Mouse (Mus musculus): Measurements from ENCODE around the gene Fbl.
"Not testable (repeated sequence)": the region's sequence is repeated elsewhere in the genome, so short reads cannot be mapped to it uniquely, and the experiment has no call there.

Fbl gene

DNA sequence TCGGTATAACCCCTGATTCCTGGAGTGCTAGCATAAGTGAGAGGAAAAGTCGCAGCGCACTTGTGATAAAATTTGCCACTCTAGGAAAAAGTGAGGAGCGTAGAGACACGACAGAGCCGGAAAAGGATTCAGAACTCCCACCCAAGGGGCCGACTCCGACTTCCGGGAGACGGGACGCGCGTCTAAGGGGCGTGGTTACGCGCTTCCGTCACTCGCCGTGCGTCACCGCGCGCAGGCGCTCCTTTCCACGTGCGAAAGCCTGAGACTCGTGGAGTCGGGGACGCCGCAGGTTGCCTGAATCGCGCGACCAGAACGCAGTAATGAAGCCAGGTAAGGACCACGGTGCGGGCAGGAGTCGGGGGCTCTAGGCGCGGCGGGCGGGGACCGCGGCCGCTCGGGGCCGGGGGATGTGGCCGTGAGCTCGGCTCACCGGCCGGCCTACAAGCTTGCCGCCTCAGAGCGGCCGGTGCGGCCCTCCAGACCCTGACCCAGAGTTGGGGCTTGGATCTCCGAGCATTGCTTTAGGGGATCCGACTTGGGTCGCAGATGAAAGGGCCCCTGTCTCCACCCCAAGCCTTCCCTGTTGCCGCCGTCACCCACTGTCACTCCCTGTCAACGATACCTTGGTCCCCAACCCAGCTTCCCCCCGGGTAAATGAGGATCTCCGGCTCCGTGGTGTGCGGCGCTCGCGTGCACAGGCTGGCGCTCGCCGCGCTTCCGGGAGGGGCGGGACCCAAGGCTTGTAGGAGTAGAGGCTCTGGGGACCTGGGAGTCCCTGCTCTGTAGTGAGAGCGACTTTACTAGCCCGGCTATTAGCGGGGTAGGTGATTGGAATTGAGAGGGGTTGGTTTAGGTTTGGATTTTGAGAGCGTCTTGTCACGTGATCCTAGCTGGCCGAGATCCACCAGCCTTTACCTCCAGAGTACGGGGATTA is at the start of gene Fbl:
Gene Fbl (plus strand): TSS at position 222 of the 934 bp plus-strand sequence.
- DNase-seq (ENCODE audit: low spot score), result peak; percentile 84

DNA sequence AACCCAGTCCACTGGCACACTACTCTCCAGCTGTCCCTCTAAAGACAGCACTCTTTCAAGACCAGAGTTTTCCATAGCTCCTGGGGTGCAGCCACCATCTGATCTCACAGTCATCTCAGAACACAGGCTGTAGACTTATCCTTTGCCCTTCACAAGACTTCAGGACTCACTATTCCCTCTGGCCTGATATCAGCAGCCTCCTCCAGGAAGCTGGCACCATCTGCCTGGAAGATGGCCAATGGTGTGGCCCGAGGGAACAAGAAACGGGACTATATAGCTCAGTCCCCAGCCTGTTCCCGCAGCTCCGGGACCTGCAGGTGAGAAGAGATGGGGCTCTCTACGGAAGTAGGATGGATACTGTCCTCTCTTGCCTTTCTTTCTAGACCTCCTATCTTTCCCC is 40.3 kb upstream of the Fbl start, which contains the start of gene 9530053A07Rik:
Gene 9530053A07Rik (plus strand): TSS at position 301 of the 400 bp plus-strand sequence.
- DNase-seq (ENCODE audit: low spot score), result no peak

DNA sequence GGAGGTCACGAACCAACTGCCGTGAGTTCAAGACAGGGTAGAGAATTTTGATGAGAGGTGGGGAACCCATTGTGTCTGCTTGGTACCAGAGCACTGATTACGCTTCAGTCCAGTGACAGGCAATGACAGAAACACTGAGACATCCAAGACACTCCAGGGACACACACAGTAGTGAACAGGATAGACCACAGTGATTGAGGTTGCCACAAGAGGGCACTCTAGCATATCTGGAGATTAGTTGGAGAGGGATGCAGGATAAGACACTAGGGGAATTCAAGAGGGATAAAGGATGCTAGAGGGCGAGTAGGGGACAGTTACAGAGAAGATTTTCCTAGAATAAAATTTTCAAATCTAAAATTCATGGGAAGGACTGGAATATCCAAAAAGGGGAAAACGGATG is 31.9 kb upstream of the Fbl start:
- no peak for DNase-seq (ENCODE audit: low spot score)

DNA sequence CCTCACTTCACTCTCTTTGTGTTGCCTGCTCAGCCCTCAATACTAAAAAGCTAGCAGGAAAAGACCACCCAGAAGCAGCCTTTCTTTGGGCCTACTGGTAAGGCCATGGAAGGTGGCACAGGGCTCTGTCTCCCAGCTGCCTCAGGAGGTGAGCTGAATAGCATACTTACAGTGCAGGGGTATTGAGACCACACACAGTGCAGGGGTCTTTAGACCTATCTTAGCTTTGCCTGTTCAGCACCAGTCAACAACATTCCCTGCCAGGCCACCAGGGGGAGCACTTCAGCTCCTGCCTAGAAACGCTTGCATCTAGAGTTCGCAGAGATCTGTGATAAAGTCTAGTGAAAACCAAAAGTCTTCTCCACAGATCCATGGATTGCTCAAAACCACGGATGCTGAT is 21.2 kb upstream of the Fbl start:
- DNase-seq (ENCODE audit: low spot score), result no peak

DNA sequence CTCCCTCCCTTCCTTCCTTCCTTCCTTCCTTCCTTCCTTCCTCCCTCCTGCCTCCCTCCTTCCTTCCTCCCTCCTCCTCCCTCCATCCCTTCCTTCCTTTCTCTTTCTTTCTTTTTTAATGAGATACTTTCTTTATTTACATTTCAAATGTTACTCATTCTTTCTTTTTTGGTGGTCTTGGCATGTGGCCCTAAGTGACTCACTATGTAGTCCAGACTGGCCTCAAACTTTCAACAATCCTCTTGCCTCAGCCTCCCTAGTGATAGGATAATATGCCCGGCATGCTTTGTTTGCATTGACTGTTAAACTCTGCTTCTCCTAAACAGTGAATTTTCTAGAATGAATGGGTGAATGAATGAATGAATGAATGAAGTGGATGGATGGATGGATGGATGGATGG is 19.7 kb upstream of the Fbl start:
- no peak for DNase-seq (ENCODE audit: low spot score)

DNA sequence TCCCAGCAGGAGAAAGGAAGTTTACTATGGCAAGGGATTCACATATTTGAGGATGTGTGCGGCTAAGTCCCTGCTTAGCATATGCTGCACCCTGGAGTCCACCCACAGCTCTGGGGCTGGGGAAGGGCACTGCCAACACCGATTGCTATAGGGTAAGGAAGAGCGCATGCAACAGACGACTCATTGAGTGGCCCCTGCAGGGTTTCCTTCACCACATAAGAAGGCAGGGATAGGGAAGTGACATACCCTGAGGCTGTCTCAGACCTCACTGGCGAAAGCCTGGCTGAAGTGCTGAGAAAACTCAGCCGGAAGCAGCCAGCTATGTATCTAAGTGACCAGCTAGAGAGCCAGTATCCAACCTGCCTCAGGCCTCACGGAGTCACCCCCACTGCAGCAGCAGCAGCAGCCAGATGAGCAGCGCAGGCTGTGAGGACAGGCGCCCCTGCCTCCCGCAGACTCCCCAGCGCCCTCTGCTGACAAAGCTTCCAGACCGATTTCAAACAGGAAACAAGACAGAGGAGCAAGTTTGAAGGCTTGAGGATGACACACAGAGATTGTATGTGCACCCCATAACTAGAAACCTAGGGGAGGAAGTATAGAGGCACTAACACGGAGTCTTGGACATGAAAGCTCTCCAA is 17.8 kb upstream of the Fbl start:
- no peak for DNase-seq (ENCODE audit: low spot score)

DNA sequence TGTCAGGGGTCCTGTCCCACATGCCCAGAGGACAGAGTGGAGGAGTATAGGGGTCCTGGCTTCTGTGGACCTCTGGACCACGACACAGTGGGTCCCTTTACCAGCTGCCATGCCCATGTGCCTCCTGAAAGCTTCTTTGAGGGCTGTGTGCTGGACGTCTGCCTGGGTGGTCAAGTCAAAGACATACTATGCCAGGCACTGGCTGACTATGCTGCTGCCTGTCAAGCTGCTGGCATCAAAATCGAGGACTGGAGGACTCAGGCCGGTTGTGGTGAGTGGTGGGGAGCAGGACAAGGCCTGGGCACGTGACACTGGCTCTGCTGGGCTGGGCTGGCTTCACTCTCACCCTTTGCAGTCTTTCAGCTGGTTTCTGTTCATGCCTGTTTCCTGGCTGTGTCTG is 15.9 kb upstream of the Fbl start:
- not testable (repeated sequence) for DNase-seq (ENCODE audit: low spot score)

DNA sequence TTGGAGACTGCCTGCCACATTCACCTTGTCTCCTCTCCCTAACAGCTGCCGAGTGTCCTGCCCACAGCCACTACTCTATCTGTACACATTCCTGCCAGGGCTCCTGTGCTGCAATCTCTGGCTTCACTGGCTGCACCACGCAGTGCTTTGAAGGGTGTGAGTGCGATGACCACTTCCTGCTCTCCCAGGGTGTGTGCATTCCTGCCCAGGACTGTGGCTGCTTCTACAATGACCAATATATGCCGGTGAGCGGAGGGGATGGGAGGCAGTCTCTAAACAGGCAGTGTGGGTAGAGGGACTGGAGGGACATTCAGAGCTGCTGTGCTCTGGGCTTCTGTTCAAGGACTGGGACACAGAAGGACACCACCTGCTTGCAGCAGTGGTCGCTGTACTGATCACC is 10.2 kb upstream of the Fbl start:
- DNase-seq (ENCODE audit: low spot score), result no peak

DNA sequence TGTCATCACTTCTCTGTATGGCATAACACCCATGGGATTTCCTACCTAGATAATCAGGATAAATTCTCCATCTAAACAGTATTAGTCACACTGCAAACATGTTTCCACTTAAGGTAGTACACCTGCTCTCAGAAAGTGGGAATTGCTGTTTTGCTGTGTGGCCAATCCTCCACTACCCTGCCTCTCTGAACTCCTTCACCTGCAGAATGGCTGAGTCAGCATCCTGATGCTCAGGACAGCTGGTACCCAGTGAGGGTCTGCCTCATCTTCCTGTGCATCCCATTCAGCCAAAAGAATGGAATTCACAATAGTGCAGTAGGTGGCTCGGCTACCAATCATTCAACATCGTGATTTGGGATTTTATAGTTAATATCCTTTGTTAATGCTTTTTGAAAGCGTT is 9.6 kb upstream of the Fbl start:
- DNase-seq (ENCODE audit: low spot score), result no peak

DNA sequence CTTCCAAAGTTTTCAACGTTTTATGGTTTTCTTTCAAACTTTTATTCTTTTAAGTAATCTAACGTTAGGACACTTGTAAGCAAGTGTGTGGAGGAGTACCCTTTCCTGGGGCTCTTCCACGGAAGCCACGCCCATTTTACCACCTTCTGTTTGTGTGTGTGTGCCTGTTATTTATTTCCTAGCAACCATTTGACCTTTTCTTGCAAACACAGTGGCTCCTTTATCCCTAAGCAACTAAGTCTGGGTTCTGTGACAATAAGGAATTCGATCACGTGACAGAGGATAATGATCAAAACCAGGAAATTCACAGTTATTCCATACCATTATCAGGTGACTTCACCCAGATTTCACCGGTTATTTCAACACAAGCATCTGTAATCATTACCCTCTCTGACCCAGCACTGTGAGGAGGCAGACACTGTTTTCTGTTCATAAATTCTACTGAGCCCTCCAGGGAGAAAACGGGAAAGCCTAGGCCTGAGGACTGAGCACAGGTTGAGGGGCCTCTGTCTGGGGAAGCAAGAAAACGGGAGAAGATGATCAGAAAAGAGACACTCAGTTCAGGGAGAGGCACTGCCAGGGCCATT is 8.3 kb upstream of the Fbl start:
- no peak for DNase-seq (ENCODE audit: low spot score)

DNA sequence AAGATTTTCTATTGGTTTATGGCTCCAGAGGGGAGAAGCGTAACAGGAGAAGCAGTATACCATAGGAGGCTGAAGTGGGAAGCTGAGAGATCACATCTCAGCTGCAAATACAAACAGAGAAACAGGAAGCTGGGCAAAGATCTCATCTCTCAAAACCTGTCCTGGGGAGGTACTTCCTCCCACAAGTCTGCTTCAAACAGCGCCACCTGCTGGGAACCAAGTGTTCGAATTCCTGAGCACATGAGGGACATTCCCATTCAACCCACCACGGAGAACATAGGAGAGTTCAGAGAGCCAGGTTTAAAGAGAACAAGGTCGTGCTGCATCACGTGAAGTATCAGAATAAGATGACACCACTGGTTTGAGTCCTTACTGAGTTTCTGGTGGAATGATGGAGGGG is 4.1 kb upstream of the Fbl start:
- DNase-seq (ENCODE audit: low spot score), result no peak

DNA sequence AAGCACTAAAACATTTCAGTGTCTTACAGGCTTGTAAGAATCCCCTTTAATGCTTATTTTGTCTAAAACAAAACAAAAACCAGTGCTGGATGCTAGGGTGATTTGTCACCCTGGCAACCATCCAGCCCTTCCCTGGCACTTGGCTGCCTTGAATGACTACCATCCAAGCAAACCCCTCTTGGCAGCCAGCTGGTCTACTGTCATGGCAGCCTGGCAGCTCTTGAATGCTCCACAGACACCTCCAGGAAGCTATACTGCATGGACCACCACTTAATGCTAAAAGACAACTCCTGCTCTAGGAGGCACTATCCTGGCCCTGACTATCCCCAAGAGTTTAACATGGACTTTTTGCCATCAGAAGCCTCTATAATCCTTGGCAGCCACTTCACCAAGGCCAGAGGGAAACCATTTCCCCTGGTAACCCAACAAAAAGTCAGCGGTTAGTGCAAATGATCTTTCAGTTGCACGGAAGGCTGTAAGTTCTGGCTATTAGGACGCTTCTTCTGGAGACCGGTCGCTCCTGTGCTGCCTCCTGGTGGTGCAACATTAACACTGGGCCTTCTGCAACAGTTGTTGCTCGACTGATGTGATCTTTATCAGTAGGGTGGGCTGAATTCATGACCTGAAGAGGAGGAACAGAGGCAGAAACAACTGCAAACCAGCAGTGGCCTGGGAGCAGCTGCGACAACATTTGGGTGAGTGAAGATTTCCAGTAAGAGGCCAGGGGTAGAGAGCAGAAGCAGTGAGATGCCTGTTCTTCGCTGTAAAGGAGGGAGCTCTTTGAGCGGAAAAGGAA is 992 bp upstream of the Fbl start:
- DNase-seq (ENCODE audit: low spot score), result peak; percentile 36

DNA sequence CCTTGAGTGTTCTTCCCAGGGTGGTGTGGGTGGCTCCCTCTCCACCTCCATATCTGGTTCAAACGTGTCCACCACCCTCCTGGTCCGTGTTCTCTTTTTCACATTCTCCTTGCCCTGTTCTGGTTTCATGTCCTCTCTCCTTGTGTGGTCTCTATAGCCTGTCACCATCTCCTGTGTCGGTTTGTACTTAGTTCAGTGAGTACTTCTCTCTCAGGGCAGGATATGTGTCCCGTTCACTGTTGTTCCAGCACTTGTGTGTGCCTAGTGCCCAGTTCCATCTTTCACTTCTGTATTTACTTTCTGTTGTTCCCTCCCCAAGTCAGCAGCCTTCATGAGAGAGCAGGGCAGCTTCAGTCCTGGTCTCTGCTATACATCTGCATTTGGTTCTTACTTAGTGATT is 5.8 kb downstream of the Fbl start:
- no peak for DNase-seq (ENCODE audit: low spot score)

DNA sequence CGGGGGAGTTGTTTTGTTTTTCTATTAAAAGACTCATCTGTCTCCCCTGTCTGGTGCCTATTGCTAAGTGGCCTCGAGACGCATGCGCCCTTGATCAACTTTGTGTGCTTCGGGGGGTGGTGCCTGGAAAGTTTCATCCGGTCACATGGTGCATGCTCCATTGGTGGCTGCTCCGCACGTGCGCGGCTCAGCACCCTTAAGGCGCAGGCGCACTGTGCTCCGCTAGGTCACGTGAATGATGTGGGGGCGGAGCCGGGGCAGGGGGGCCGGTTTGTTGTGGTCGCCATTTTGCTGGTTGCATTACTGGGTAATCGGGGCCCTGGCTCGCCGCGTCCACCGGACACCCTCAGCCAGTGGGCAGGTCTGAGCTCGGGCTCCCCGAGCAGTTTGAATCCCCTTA is 9.7 kb downstream of the Fbl start, which contains the start of gene Dyrk1b:
Gene Dyrk1b (plus strand): TSS at position 242 of the 400 bp plus-strand sequence.
- peak; percentile 97 for DNase-seq (ENCODE audit: low spot score)

DNA sequence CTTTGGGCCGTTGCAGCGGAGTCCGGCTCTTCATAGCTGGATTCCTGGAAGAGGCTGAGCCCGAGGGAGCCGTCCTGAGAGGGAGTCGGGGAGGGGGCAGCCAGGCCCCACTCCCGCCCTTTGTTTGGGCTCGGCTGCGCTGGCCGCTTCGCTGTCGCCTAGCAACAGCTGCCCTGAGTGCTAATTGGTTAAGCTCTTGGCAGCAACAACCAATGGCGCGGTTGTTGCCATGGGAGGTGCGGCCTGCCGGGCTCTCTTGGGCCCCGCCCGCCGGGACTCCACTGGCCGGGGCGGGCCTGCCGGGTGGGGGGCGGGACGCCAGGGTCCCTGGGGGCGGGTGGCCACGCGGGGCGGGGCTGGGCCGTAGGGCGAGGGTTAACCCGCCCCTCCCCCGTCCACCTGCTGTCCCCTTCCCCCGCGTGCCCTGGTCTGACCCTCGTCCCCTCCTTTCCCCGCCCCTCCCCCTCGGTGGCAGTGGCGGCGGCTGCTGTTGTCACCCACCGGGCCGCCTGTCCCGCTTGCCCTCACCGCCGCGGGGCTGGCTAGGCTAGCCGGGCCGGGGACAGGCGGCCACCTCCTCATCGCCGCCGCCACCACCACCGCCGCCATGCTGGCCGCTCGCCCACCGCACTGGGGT is 10.3 kb downstream of the Fbl start:
- peak; percentile 95 for DNase-seq (ENCODE audit: low spot score)

DNA sequence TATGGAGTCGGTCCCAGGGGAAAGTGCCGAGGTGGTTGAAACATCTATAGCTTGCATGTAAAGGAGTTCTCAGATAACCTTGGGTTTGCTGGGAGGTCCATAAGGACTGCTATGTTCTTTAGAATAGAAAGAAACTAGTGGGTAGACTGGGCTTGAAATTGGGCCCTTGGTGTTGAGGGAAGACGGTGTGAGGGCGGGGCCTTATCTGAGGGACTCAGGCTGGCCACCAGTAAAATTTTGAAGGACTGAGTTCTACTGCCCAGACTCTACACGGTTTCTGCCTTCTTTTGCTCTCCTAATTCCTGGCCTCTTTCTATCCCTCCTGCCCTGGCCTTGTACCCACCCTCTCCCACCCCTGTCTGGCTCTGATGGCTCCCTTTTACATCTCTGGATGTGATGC is 11.4 kb downstream of the Fbl start:
- DNase-seq (ENCODE audit: low spot score), result no peak

DNA sequence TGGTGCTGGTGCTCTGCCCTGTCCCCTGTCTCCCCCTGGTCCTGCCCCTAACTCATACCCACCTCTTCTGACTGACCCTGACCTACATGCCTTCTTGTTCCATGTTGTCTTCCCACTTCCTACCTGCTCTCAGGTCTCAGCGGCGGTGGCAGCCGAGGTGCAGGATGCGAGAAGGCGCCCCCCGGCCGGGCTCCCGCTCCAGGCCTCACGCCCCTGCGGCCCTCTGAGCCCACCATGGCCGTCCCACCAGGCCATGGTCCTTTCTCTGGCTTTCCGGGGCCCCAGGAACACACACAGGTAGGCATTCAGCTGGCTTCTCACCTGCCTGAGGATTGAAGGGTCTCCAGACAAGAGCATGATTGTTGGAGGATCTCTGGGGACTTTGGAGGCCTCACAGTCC is 11.9 kb downstream of the Fbl start:
- no peak for DNase-seq (ENCODE audit: low spot score)

DNA sequence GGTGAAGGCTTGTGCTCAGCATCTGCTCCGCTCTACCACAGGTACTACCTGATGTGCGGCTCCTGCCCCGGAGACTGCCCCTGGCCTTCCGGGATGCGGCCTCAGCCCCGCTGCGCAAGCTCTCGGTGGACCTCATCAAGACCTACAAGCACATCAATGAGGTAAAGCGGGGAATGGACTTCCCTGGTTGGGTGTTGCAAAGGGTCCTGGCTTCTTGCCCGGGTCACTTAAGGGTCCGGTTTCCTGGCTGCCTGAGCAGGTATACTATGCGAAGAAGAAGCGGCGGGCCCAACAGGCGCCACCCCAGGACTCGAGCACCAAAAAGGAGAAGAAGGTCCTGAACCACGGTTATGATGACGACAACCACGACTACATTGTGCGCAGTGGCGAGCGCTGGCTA is 12.8 kb downstream of the Fbl start:
- no peak for DNase-seq (ENCODE audit: low spot score)

DNA sequence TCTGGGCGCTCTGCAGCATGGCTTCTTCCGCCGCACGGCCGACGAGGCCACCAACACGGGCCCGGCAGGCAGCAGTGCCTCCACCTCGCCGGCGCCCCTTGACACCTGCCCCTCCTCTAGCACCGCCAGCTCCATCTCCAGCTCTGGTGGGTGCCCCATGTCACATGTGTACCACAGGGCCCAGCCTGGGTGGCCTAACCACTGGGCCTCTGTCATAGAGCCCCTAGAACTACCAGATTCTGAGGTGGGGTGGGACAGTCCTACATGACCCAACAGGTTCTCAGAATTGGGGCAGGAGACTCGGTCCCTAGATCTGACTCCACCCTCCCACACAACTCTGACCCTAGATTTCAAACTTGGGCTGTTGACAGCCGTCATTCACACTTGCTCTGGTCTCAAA is 16.4 kb downstream of the Fbl start:
- DNase-seq (ENCODE audit: low spot score), result no peak

DNA sequence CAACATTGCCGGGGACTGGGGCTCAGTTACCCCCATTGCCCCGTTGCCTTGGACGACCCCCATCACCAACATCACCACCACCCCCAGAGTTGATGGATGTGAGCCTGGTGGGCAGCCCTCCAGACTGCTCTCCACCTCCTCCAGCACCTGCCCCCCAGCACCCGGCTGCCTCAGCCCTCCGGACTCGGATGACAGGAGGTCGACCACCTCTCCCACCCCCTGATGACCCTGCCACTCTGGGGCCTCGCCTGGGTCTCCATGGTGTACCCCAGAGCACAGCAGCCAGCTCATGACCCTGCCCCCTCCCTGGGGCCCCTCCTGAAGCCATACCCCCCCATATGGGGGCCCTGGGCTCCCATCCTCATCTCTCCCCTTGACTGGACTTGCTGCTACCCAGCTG is 17.1 kb downstream of the Fbl start:
- DNase-seq (ENCODE audit: low spot score), result no peak

DNA sequence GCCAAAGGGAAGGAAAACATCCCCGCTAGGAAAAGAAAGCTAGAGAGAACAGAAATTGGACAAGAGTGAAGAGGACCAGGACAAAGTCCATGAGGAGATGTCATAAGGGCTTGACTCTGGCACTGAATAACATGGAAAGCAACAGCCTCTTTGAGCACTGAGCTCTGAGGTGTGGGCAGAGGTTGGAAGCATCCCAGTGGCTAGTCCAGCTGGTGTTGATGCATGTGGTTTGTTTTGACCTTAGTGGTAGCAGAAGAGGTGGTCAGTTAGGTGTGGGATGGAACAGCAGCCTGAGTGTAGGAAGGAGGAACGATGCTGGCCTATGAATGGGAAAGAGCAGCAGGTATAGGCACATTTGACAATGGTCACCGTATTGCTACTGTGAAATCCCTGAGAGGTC is 22.0 kb downstream of the Fbl start:
- no peak for DNase-seq (ENCODE audit: low spot score)

DNA sequence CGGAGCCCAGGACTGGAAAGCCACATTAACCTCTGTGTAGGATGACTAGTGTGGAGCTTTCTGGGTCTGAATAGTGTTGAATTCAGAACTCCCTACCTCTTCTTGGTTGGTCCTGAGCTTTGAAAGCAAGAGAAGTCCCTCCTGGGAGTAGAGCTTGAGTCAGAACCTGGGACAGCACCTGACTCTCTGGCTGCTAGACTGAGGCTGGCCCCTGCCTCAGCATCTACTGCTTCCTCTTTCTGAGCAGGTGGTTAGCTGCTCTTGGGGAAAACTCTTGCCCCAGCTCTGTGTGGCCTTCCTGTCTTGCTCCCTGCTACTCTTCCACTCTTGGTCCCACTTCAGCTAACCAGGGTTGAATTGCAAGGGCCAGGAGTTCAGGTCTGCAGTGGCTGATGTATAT is 22.4 kb downstream of the Fbl start:
- no peak for DNase-seq (ENCODE audit: low spot score)
